Mouse (Mus musculus) bone marrow, adult 2 months (tissue): ENCODE measurements around the gene Pcnx3. TPM values are rescaled to one million over a fixed set of nuclear protein-coding genes. Genes with fewer than 3 reads are reported as not detected.

Experiments
- H3K27ac ChIP-seq: fragments of 200-500 bp; 2 replicates; pipeline ENCODE4 v1.5.1; 2012; ENCODE audit warnings: low read depth, mild to moderate bottlenecking, control low read depth, inconsistent platforms, low read length; ENCODE audit not compliant: control insufficient read depth, poor library complexity, insufficient read depth
- H3K4me1 ChIP-seq: fragments of 200-500 bp; 2 replicates; pipeline ENCODE4 v1.6.1; 2011; ENCODE audit warnings: low read length; ENCODE audit not compliant: control insufficient read depth, insufficient read depth
- H3K4me3 ChIP-seq: fragments of 200-500 bp; replicated peaks from 2 replicates; pipeline ENCODE3; 2011; ENCODE audit warnings: mild to moderate bottlenecking, low read depth, low read length, control low read depth; ENCODE audit not compliant: control insufficient read depth
- CTCF ChIP-seq: fragments of 200-500 bp; IDR thresholded peaks from 2 replicates; pipeline ENCODE4 v1.5.1; 2011; ENCODE audit warnings: low read length, control low read depth; ENCODE audit not compliant: control insufficient read depth, insufficient read depth
- POLR2A ChIP-seq: fragments of 200-500 bp; IDR thresholded peaks from 2 replicates; pipeline ENCODE4 v1.6.1; 2011; ENCODE audit warnings: low read depth, mild to moderate bottlenecking, control low read depth, low read length, borderline replicate concordance; ENCODE audit not compliant: control insufficient read depth
- WGBS: fragments of 180-500 bp; shearing (Covaris S2); methylation state at CpG from one replicate; pipeline ENCODE4 v1.1.7; 2018; 5-methylcytosine and 5-hydroxymethylcytosine counted together
- polyA plus RNA-seq: library from polyadenylated mRNA; stranded (reverse); fragments of >200 nt; gene quantifications from 2 replicates; pipeline ENCODE4 v1.2.4, GENCODE M21; 2011; ENCODE audit warnings: low replicate concordance; ENCODE audit not compliant: missing spikeins, insufficient read depth, insufficient read length

Gene Pcnx3
- 43.5 and 99.7 TPM in 2 replicates for polyA plus RNA-seq

DNA sequence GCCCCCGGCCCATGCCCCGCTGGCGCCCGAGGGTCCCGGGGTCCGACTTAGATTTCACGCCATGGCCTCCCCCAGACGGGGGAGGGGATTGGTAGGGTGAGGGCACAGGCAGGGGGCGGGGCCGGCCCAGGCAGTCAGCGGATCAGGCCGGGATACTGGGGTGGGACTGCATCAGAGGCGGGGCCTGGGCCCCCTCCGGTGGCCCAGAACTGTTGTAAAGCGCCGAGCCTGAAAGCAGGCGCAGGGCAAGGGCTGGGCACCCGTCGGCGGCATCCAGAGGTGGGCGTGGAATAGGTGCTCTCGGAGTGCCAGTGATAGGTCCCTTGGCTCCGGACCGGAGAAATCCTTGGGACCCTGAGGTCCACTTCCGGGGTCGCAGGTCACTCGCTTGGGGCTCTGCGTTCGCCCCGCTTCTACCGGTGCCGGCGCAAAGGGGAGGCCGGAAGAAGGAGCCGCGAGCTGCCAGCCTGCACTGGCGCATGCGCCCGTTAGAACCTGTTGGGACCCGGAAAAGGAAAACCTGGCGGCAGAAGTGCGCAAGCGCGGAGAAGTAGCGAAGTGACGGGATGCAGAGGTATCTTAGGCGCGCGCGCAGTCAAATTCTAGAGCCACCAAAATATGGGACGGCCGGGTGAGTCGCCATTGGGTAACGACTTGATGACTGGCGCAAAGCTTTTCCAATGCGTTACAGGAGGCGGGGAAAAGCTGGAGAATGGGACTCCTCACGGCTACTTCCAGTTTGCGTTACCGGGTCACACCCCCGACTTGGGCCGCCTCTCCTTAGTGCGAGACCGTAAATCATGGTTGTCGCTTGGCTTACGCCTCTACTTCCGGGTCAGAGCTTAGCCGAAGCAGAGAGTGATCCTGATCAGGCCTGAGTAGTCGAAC is at the start of gene Pcnx3, which contains the start of gene Map3k11:
Gene Pcnx3 (minus strand): TSS at position 709 of the 888 bp plus-strand sequence.
Gene Map3k11 (plus strand): TSS at position 543 of the 888 bp plus-strand sequence.
- peak within 1 kb of the TSS; percentile 84 for H3K4me3 ChIP-seq
- WGBS = under 1% methylated on average over 69 of the region's 69 CpGs
- peak within 1 kb of the TSS; percentile 94 for H3K27ac ChIP-seq
- TF ChIP-seq POLR2A (peak; percentile 67; the same call in 1 of the 2 replicates), CTCF (no peak)
- H3K4me1 ChIP-seq = peaks cover 2% of the 10 kb centered on the region; the same call in 1 of the 2 replicates

GRCm38 (mm10) chr19:5734325-5734724 is 45.6 kb upstream of the Pcnx3 start:
- 58% methylated on average over 9 of the region's 9 CpGs for WGBS
- TF ChIP-seq POLR2A = no peak
- TF ChIP-seq CTCF = no peak
- Histone ChIP-seq H3K27ac (no peak overlapping the region), H3K4me3 (no peak overlapping the region), H3K4me1 (peaks cover 5% of the 10 kb centered on the region; the same call in 1 of the 2 replicates)

- H3K27ac ChIP-seq = no peak overlapping the region
- TF ChIP-seq CTCF (peak; percentile 17; the same call in 1 of the 2 replicates), POLR2A (peak; percentile 69; the same call in 1 of the 2 replicates)
- peaks cover 9% of the 10 kb centered on the region for H3K4me1 ChIP-seq
- under 1% methylated on average over 47 of the region's 47 CpGs for WGBS
- H3K4me3 ChIP-seq = peak overlapping the region; percentile 77
These were observed 42.7 kb upstream of the Pcnx3 start for GRCm38 (mm10) chr19:5731264-5731978.

- WGBS = 81% methylated on average over 29 of the region's 29 CpGs
- H3K4me1 ChIP-seq = peaks cover 9% of the 10 kb centered on the region
- TF ChIP-seq CTCF (no peak), POLR2A (no peak; the same call in 1 of the 2 replicates)
These were observed 41.8 kb upstream of the Pcnx3 start for GRCm38 (mm10) chr19:5730314-5731186.

DNA sequence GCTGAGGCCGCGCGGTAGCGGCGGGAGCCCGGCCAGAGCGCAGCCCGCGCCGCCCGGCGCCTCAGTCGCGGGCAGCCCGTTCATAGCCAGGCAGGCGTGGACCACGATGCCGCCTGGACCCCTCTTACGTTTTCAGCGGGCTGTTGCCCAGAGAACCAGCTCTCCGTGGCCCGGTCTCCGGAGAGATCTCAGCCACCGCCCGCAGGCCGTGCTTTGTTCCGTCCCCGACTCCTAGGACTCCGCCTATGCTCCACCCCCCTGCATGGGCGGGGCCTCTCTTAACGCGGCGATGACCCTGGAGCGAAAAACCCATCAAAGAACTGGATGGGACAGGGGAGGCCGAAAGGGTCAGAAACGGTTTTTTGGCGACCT is 40.7 kb upstream of the Pcnx3 start, which contains the start of gene Fam89b:
Gene Fam89b (minus strand): TSS at position 210 of the 372 bp plus-strand sequence.
- Histone ChIP-seq H3K27ac (peak within 1 kb of the TSS; percentile 82), H3K4me3 (peak within 1 kb of the TSS; percentile 83)
- TF ChIP-seq POLR2A = peak; percentile 91
- no peak for TF ChIP-seq CTCF

More at GRCm38 (mm10) chr19:5730314-5731186, 41.8 kb upstream of the Pcnx3 start:
- H3K4me3 ChIP-seq = peak overlapping the region; percentile 77
- no peak overlapping the region for H3K27ac ChIP-seq

GRCm38 (mm10) chr19:5728631-5729443 is 40.1 kb upstream of the Pcnx3 start:
- peaks cover 13% of the 10 kb centered on the region for H3K4me1 ChIP-seq
- peak overlapping the region; percentile 83 for H3K4me3 ChIP-seq
- TF ChIP-seq POLR2A (peak; percentile 19; the same call in 1 of the 2 replicates), CTCF (no peak)
- WGBS = 8% methylated on average over 37 of the region's 37 CpGs
- H3K27ac ChIP-seq = peak overlapping the region; percentile 82

More for the DNA sequence above, 40.7 kb upstream of the Pcnx3 start, which contains the start of gene Fam89b:
- peaks cover 9% of the 10 kb centered on the region for H3K4me1 ChIP-seq
- under 1% methylated on average over 37 of the region's 37 CpGs for WGBS
